Mouse (Mus musculus): ENCODE measurements around the gene Gm3327. TPM values are rescaled to one million over a fixed set of nuclear protein-coding genes. Genes with fewer than 3 reads are reported as not detected.
"Not testable (repeated sequence)": the region's sequence is repeated elsewhere in the genome, so short reads cannot be mapped to it uniquely, and the experiment has no call there.

Gene Gm3327
- total RNA-seq (2021): not detected
- long read RNA-seq, experiment 1: 0 reads
- long read RNA-seq, experiment 2: 0 reads

DNA sequence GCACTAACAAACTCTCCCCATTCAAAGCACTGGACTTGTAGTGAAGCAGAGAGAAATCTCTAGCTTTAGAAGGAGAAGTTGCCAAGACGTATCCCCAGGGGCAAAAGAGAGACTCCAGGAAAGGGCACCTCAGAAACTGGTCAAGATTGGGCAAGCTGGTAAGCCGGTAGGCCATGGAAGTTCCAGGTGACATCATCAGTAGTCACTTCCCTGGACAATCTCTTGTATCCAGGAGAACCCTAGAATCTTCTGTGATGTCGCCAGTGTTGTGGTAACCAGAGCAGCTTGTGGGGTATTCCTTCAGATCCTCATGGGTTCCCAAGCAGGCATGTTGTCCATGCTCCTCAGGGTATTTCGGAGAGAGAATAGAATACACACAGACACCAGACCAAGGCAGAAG is at the start of gene Gm3327:
Gm3327 (plus strand) TSS at position 301 of the 400 bp plus-strand sequence.
- not testable (repeated sequence) for H3K4me3 ChIP-seq; DNase-seq (ENCODE audit: low spot score in 2 of 2); H3K27ac ChIP-seq

GRCm38 (mm10) chr14:44077785-44078341 is 45.8 kb upstream of the Gm3327 start:
- H3K27ac ChIP-seq; DNase-seq (ENCODE audit: low spot score in 2 of 2); H3K4me3 ChIP-seq: not testable (repeated sequence)

GRCm38 (mm10) chr14:44086588-44086987 is 37.1 kb upstream of the Gm3327 start:
- H3K4me3 ChIP-seq; H3K27ac ChIP-seq; DNase-seq (ENCODE audit: low spot score in 2 of 2): not testable (repeated sequence)

DNA sequence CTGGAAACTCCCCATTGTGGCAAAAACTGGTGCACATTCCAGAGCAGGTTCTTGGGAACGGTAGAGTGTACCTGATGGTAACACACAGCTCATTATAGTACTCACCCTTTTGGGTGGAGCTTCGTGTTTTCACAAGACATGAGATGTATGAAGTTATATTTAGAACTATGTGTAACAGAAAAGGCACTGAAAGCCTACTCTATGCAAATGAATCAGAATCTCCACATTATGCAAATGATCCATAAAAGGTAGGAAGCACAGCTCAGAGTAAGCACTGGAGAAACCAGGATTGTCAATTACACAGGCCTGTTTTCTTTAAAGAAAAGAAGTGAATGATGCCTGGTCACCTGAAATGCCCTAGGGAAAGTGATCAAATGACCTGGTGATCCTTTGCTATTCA is 36.1 kb upstream of the Gm3327 start:
- H3K27ac ChIP-seq; H3K4me3 ChIP-seq; DNase-seq (ENCODE audit: low spot score in 2 of 2): not testable (repeated sequence)

GRCm38 (mm10) chr14:44091524-44091923 is 32.1 kb upstream of the Gm3327 start:
- DNase-seq (ENCODE audit: low spot score in 2 of 2); H3K27ac ChIP-seq; H3K4me3 ChIP-seq: not testable (repeated sequence)

- not testable (repeated sequence) for DNase-seq (ENCODE audit: low spot score in 2 of 2); H3K4me3 ChIP-seq; H3K27ac ChIP-seq
Measured at GRCm38 (mm10) chr14:44094445-44094844, 29.2 kb upstream of the Gm3327 start.

DNA sequence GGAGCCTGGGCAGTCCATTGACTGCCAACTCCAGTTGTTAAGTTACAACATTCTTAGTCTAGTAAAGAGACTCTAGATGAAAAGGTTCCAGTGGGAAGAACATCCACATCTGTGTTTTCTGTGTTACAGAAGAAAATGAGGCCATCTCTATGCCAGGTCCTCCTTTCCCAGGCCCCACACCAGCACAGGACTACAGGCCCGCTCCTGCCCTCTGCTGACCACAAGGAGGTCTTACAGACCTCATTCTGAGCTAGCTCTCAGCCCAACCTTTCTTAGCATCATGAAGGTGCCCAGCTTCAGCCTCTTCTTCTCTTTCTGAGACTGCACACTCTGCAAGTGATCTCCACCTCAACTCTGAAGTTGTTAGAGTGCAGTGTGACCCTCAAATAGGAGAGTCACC is 23.6 kb upstream of the Gm3327 start:
- not testable (repeated sequence) for H3K4me3 ChIP-seq; DNase-seq (ENCODE audit: low spot score in 2 of 2); H3K27ac ChIP-seq

GRCm38 (mm10) chr14:44102354-44102753 is 21.3 kb upstream of the Gm3327 start, which contains the start of gene Ear2:
Ear2 (plus strand) TSS chr14:44102654.
- not testable (repeated sequence) for H3K27ac ChIP-seq; DNase-seq (ENCODE audit: low spot score in 2 of 2); H3K4me3 ChIP-seq

- Histone ChIP-seq H3K4me3 (no peak overlapping the region), H3K27ac (no peak overlapping the region)
- DNase-seq (ENCODE audit: low spot score in 2 of 2): no peak
- TF ChIP-seq CTCF (conservative IDR thresholded peaks at IDR 0.05): no peak
Measured at GRCm38 (mm10) chr14:44110981-44111380, 12.7 kb upstream of the Gm3327 start.

Other genes starting within 250 kb of the Gm3327 start
- not detected for gene Ear1, start 248.3 kb upstream of the Gm3327 start, total RNA-seq (2021)
- gene Ear10, start 200.3 kb upstream of the Gm3327 start, total RNA-seq (2021): not detected
- under 1 TPM in 1 of 2 experiments, not detected in 1; 0.23 TPM for gene Gm8113, start 198.5 kb upstream of the Gm3327 start, total RNA-seq (2021)
- gene Ang5, start 166.8 kb upstream of the Gm3327 start, total RNA-seq (2021): not detected
- gene Ang6, start 121.6 kb upstream of the Gm3327 start, total RNA-seq (2021): not detected
- gene Ear2, start 21.2 kb upstream of the Gm3327 start, total RNA-seq (2021): not detected
- gene Gm8212, start 73.8 kb downstream of the Gm3327 start, total RNA-seq (2021): not detected
- not detected for gene 4930503E14Rik, start 89.4 kb downstream of the Gm3327 start, total RNA-seq (2021)
- not detected for gene Gm8220, start 161.7 kb downstream of the Gm3327 start, total RNA-seq (2021)
- not detected for gene Gm5930, start 214.7 kb downstream of the Gm3327 start, total RNA-seq (2021)
- not detected for gene Gm8229, start 241.5 kb downstream of the Gm3327 start, total RNA-seq (2021)

Measured in layer of hippocampus, adult 2 months (tissue).